Mouse (Mus musculus): Measurements from ENCODE around the gene Icos.

Icos gene

GRCm38 (mm10) chr1:61030532-61030931 is 52.8 kb downstream of the Icos start:
- intact Hi-C loops (cut with DNase I): no loop called here

GRCm38 (mm10) chr1:61035270-61035669 is 57.5 kb downstream of the Icos start:
- intact Hi-C loops (cut with DNase I): no loop called here

- intact Hi-C loops (cut with DNase I): no loop called here
These were observed 60.5 kb downstream of the Icos start for GRCm38 (mm10) chr1:61038223-61038622.

GRCm38 (mm10) chr1:61039310-61039709 is 61.6 kb downstream of the Icos start:
- intact Hi-C loops (cut with DNase I): no loop called here

GRCm38 (mm10) chr1:61040401-61040800 is 62.7 kb downstream of the Icos start:
- intact Hi-C loops (cut with DNase I): no loop called here

- intact Hi-C loops (cut with DNase I): no loop called here
These were observed 65.1 kb downstream of the Icos start for GRCm38 (mm10) chr1:61042842-61043241.

DNA sequence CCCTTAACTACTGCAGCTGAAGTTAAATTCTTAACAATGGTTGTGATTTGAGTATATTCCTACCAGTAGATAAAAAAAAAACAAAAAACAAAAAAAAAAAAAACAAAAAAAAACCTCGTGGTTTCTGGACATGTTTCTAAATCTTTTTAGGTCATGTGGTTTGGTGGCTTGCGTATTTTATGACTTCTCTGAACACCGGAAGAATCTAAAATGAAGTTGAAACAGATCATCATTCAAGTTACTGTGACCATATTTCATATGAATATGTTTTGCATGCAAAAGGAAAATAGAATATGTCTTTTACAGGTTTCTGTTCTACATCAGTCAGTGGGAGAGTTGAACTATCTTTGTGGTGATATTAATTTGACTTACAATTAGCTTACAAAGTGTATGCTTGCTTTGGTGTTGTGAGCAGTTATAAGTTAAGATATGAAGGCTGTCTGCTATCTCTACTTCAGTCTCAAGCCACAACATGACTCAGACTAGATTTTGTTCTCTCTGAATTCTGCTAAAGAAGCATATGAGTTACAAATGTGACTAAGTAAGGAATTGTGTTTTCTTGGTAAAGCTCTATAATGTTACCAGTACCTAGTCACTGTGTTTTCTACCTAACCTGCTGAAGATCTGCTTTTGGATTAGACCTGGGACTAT is 68.5 kb downstream of the Icos start:
- intact Hi-C loops (cut with DNase I): no loop called here

DNA sequence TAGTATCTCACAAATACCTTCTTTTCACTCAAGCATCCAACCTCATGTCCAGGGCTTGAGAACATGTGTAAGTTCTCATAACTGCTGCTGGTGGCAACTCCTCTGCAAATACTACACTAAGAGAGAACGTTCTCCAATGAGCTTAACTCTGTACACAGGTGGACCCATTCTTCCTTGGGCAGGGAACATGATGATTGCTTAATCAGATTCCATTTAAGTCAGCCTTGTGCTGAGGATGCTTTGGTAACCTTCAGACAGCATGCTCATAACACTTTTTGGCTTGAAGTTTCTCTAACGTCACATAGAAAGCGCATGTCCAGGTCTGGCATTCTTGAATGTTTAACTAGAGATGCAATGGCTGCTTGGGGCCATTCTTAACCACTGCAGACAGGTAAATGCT is 69.6 kb downstream of the Icos start:
- intact Hi-C loops (cut with DNase I): no loop called here

Measured in adrenal gland (tissue).